Comparison of ENCODE assay signal across 15 mouse cellular contexts in the genomic region with DNA sequence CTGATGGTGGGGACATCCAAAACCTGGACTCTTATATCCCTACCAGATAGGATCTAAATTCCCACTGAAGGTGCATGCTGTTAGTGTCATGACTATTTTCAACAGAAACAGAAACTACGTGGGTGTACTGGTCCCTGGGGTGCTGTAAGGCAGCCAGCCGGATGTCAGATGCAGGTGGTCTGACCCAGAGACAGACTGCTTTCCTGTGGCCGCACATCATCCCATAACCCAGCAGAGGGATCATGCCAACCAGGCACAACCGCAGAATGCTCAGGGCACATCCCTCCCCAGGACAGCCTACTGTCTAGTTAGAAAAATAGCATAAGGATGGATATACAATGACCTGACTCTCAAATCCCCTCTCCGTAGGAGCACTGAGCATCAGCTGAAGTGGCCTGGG. TPM values are rescaled to one million over a fixed set of nuclear protein-coding genes. Genes with fewer than 3 reads are reported as not detected.
DNase-seq lines count a peak whose midpoint lies in the region; ATAC-seq and TF ChIP-seq lines count a peak whose summit lies in the region.
"Had no signal": no experiment of that assay in that cellular context is flagged by ENCODE, and none has a peak within 500 bp of the region (broad histone marks: within the 10 kb centered on the region; RNA-seq: fewer than 3 reads in every experiment).

No protein-coding gene starts in this region.

- no peaks in the 10 kb centered on the region for H3K9me3 ChIP-seq in forebrain, embryonic 16.5 days (ENCODE audit: control insufficient read depth, low read length)
- H3K9me3 ChIP-seq in forebrain, embryonic 10.5 days = no peaks in the 10 kb centered on the region
- H3K9me3 ChIP-seq: limb, embryonic 13.5 days had no signal

- H3K4me2 ChIP-seq in forebrain, embryonic 16.5 days (ENCODE audit: low read length) = no peak overlapping the region
- H3K4me2 ChIP-seq: limb, embryonic 13.5 days had no signal

- H3K9ac ChIP-seq in forebrain, embryonic 16.5 days (replicated peaks; ENCODE audit: low read depth, low read length) = no peak overlapping the region
- H3K9ac ChIP-seq: limb, embryonic 13.5 days had no signal

- TF ChIP-seq POLR2A in thymus, adult 2 months (IDR thresholded peaks at IDR 0.05; ENCODE audit: control insufficient read depth, extremely low read depth, insufficient read depth, low read length, poor library complexity) = no peak
- no peak for TF ChIP-seq POLR2A in cerebellum, adult 2 months (IDR thresholded peaks at IDR 0.05; ENCODE audit: borderline replicate concordance, insufficient read depth, low read length)

- H3K27ac ChIP-seq in forebrain, embryonic 16.5 days (ENCODE audit: low read length) = 0 out of 2 replicates have a peak overlapping the region, but pooled peaks have one; percentile 1
- H3K27ac ChIP-seq in forebrain, embryonic 10.5 days = no peak overlapping the region
- no peak overlapping the region for H3K27ac ChIP-seq in thymus, adult 2 months (ENCODE audit: control insufficient read depth, insufficient read depth, low read length)
- H3K27ac ChIP-seq in cerebellum, adult 2 months (ENCODE audit: insufficient read depth, low read length) = no peak overlapping the region
- H3K27ac ChIP-seq: hindbrain, postnatal 0 days; limb, embryonic 13.5 days had no signal

- no peak for DNase-seq in forebrain, embryonic 10.5 days (ENCODE audit: extremely low spot score, low spot score)
- DNase-seq in thymus, adult 2 months = peak; percentile 14
- DNase-seq in thymus, adult 18-20 months = no peak
- DNase-seq in splenic B cell, adult 2 months (ENCODE audit: low read depth, low spot score) = peak; percentile 81
- no peak for DNase-seq in gastrocnemius, adult 8-10 months (ENCODE audit: low spot score in 2 of 2)
- DNase-seq in cerebellum, adult 2 months = no peak
- DNase-seq: cerebellum, adult 11-12 months; kidney, adult 9 months; lung, adult 2 months; right cerebral cortex, postnatal 14 days had no signal

- peaks cover 5% of the 10 kb centered on the region for H3K4me1 ChIP-seq in forebrain, embryonic 16.5 days (replicated peaks; ENCODE audit: control insufficient read depth, insufficient read depth, low read length)
- H3K4me1 ChIP-seq in forebrain, embryonic 10.5 days = no peaks in the 10 kb centered on the region
- 0 out of 2 replicates have a peak, but pooled peaks cover 4% of the 10 kb centered on the region for H3K4me1 ChIP-seq in thymus, adult 2 months (replicated peaks; ENCODE audit: control insufficient read depth, insufficient read depth, low read length)
- no peaks in the 10 kb centered on the region for H3K4me1 ChIP-seq in cerebellum, adult 2 months (ENCODE audit: control insufficient read depth, insufficient read depth, low read length)
- H3K4me1 ChIP-seq: limb, embryonic 13.5 days had no signal

- no peaks in the 10 kb centered on the region for H3K27me3 ChIP-seq in forebrain, embryonic 16.5 days (replicated peaks; ENCODE audit: control insufficient read depth, insufficient read depth, low read length)
- H3K27me3 ChIP-seq in forebrain, embryonic 10.5 days (ENCODE audit: poor library complexity, severe bottlenecking) = no peaks in the 10 kb centered on the region
- no peaks in the 10 kb centered on the region for H3K27me3 ChIP-seq in thymus, adult 2 months (ENCODE audit: control insufficient read depth, insufficient read depth, low read length)
- H3K27me3 ChIP-seq in splenic B cell, adult 2 months (ENCODE audit: control insufficient read depth, insufficient read depth, low read length, poor library complexity, severe bottlenecking) = no peaks in the 10 kb centered on the region
- no peaks in the 10 kb centered on the region for H3K27me3 ChIP-seq in cerebellum, adult 2 months (ENCODE audit: control insufficient read depth, insufficient read depth, low read length)
- H3K27me3 ChIP-seq: limb, embryonic 13.5 days had no signal

- TF ChIP-seq CTCF in thymus, adult 2 months (IDR thresholded peaks at IDR 0.05; ENCODE audit: borderline replicate concordance, control insufficient read depth, extremely low read depth, insufficient read depth, low read length, poor library complexity) = no peak
- TF ChIP-seq CTCF in cerebellum, adult 2 months (IDR thresholded peaks at IDR 0.05; ENCODE audit: borderline replicate concordance, insufficient read depth, low read depth, low read length) = no peak

- no peaks in the 10 kb centered on the region for H3K36me3 ChIP-seq in forebrain, embryonic 16.5 days (ENCODE audit: control insufficient read depth, insufficient read depth)
- no peaks in the 10 kb centered on the region for H3K36me3 ChIP-seq in forebrain, embryonic 10.5 days (replicated peaks)
- no peaks in the 10 kb centered on the region for H3K36me3 ChIP-seq in thymus, adult 2 months (ENCODE audit: control insufficient read depth, insufficient read depth, low read length)
- H3K36me3 ChIP-seq in splenic B cell, adult 2 months (ENCODE audit: control insufficient read depth, insufficient read depth, low read length, poor library complexity, severe bottlenecking) = no peaks in the 10 kb centered on the region
- H3K36me3 ChIP-seq: limb, embryonic 13.5 days had no signal

- 84% methylated on average over 5 of the region's 5 CpGs for WGBS in forebrain, embryonic 16.5 days
- 84% methylated on average over 5 of the region's 5 CpGs for WGBS in forebrain, embryonic 10.5 days
- 52% methylated on average over 5 of the region's 5 CpGs for WGBS in thymus, adult 2 months
- WGBS in cerebellum, adult 2 months = 45% methylated on average over 5 of the region's 5 CpGs

- H3K4me3 ChIP-seq in forebrain, embryonic 16.5 days (replicated peaks; ENCODE audit: low read length) = no peak overlapping the region
- H3K4me3 ChIP-seq in forebrain, embryonic 10.5 days = no peak overlapping the region
- H3K4me3 ChIP-seq in thymus, adult 2 months (ENCODE audit: control insufficient read depth, insufficient read depth, low read length) = peak overlapping the region; percentile 9; the same call in 1 of the 2 replicates
- no peak overlapping the region for H3K4me3 ChIP-seq in cerebellum, adult 2 months (replicated peaks; ENCODE audit: insufficient read depth, low read depth, low read length)
- H3K4me3 ChIP-seq: erythroblast, embryonic 14.5 days; limb, embryonic 13.5 days had no signal

- no peak for ATAC-seq in forebrain, embryonic 16.5 days
- ATAC-seq in monocyte, adult 5-6 weeks (replicated peaks; ENCODE audit: insufficient number of reproducible peaks, low FRiP score, low TSS enrichment, poor library complexity, severe bottlenecking) = 0 out of 2 replicates have a peak, but pooled peaks have one; percentile 53
- ATAC-seq: hindbrain, postnatal 0 days had no signal

RNA-seq across cellular contexts. Expression of gene Zbtb18, which starts 14.3 kb away (rescaled TPM):
- polyA plus RNA-seq in forebrain, embryonic 16.5 days (2015; fragmentation: Nextera tagmentation; extraction: Ambion mirVana) = 111 and 146 TPM in 2 replicates
- 2.1 and 3.0 TPM in 2 replicates for polyA plus RNA-seq in forebrain, embryonic 10.5 days (2016; fragmentation: Nextera tagmentation; extraction: Ambion mirVana)
- 46.9 and 50.0 TPM in 2 replicates for polyA plus RNA-seq in thymus, adult 2 months (2012; rRNA removed)
- total RNA-seq in monocyte, adult 5-6 weeks (2017) = 21.8 to 50.1 TPM (median 31.3 TPM) in 3 replicates
- 100 to 1,000 TPM; 113 to 163 (median 126) TPM for total RNA-seq in gastrocnemius, adult 8-10 months (2022)
- 193 and 234 TPM in 2 replicates for polyA plus RNA-seq in cerebellum, adult 2 months (2012; rRNA removed)

Comparison
In these comparisons a context has a peak if more than half of its experiments do, and no peak if none do; other contexts are left out.
1. DNase-seq: peak in thymus, adult 2 months (single experiment) and splenic B cell, adult 2 months (single experiment); none in forebrain, embryonic 10.5 days (single experiment), thymus, adult 18-20 months (0 of 2), gastrocnemius, adult 8-10 months (0 of 2) and cerebellum, adult 2 months (0 of 2).
2. RNA of gene Zbtb18, which starts 14.3 kb away (polyA plus RNA-seq): 193 to 234 TPM in cerebellum, adult 2 months, 111 to 146 TPM in forebrain, embryonic 16.5 days and 46.9 to 50.0 TPM in thymus, adult 2 months; 2.1 to 3.0 TPM in forebrain, embryonic 10.5 days; every median in the first group is over 10 times any median in the second.